Mouse (Mus musculus): ENCODE results near the gene Rfc1. TPM values are rescaled to one million over a fixed set of nuclear protein-coding genes. Genes with fewer than 3 reads are reported as not detected.

The Rfc1 gene
- total and polyA plus RNA-seq, 3 experiments = 50.2 to 2,723 (median 51.5) TPM

DNA sequence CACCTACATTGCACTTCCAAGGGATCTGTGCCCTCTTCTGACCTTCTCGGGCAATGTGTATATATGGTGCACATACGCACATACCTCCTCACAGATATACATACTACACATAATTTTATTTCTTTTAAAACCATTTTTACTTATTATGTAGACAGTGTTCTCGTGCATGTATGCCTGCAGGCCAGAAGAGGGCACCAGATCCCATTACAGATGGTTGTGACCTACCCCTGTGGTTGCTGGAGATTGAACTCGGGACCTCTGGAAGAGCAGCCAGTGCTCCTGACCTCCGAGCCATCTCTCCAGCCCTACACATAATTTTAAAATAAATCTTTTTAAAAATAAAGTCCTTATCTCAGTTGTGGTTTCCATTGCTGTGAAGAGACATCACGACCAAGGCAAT, 2.9 kb upstream of the Rfc1 start:
- no peak overlapping the region for H3K9ac ChIP-seq (ENCODE audit: control insufficient read depth, low read depth, low read length, poor library complexity, severe bottlenecking)
- DNase-seq (ENCODE audit: low read depth, low spot score) = peak; percentile 52
- H3K9me3 ChIP-seq (replicated peaks; ENCODE audit: insufficient read depth, low read length) = no peaks in the 10 kb centered on the region
- no peak overlapping the region for H3K4me3 ChIP-seq (ENCODE audit: control insufficient read depth in 1 of 2, insufficient read depth in 1 of 2, low read depth in 2 of 2, low read length in 2 of 2)
- no peak overlapping the region for H3K27ac ChIP-seq (ENCODE audit: control insufficient read depth, low read depth, low read length)
- peaks cover 15% of the 10 kb centered on the region for H3K79me2 ChIP-seq (ENCODE audit: control insufficient read depth, insufficient read depth, low read length, poor library complexity)
- H3K27me3 ChIP-seq (ENCODE audit: control insufficient read depth in 1 of 2, insufficient read depth in 2 of 2, low read length in 2 of 2) = no peaks in the 10 kb centered on the region; a peak in 1 of 4 replicates
- H3K4me1 ChIP-seq (ENCODE audit: control insufficient read depth in 1 of 2, insufficient read depth in 2 of 2, low read length in 2 of 2) = peaks cover 0 to 12% of the 10 kb centered on the region in 2 experiments; a peak in 2 of 4 replicates
- no peak for TF ChIP-seq KAT2A (conservative IDR thresholded peaks at IDR 0.05; ENCODE audit: low read depth, low read length)
- no peak for TF ChIP-seq ZNF384 (IDR thresholded peaks at IDR 0.05; ENCODE audit: low read depth, low read length)
- TF ChIP-seq MYC (IDR thresholded peaks at IDR 0.05; ENCODE audit: low read depth, low read length) = 0 out of 2 replicates have a peak, but pooled peaks have one; percentile 51
- no peak for TF ChIP-seq POLR2AphosphoS2 (IDR thresholded peaks at IDR 0.05; ENCODE audit: low read length)
- no peak for TF ChIP-seq MAZ (IDR thresholded peaks at IDR 0.05; ENCODE audit: low read depth, low read length)
- no peak for TF ChIP-seq BHLHE40 (IDR thresholded peaks at IDR 0.05; ENCODE audit: borderline replicate concordance, low read depth, low read length)
- no peak for TF ChIP-seq GATA1 (IDR thresholded peaks at IDR 0.05; ENCODE audit: low read depth, low read length)
- TF ChIP-seq UBTF (IDR thresholded peaks at IDR 0.05; ENCODE audit: borderline replicate concordance, insufficient read depth, low read depth, low read length) = no peak
- TF ChIP-seq MAFK (IDR thresholded peaks at IDR 0.05; ENCODE audit: borderline replicate concordance, low read depth, low read length) = no peak
- TF ChIP-seq MAX (IDR thresholded peaks at IDR 0.05; ENCODE audit: low read length) = no peak
- TF ChIP-seq USF1 (IDR thresholded peaks at IDR 0.05; ENCODE audit: low read depth, low read length) = no peak
- no peak for TF ChIP-seq NELFE (IDR thresholded peaks at IDR 0.05; ENCODE audit: low read depth, low read length)
- no peak for TF ChIP-seq ETS1 (IDR thresholded peaks at IDR 0.05; ENCODE audit: low read depth, low read length)
- TF ChIP-seq TAL1 (IDR thresholded peaks at IDR 0.05; ENCODE audit: low read length) = no peak
- no peak for TF ChIP-seq HCFC1 (IDR thresholded peaks at IDR 0.05; ENCODE audit: low read depth, low read length)
- TF ChIP-seq POLR2AphosphoS5 (IDR thresholded peaks at IDR 0.05; ENCODE audit: borderline replicate concordance, low read depth, low read length) = no peak
- TF ChIP-seq TBP (IDR thresholded peaks at IDR 0.05; ENCODE audit: low read depth, low read length) = no peak
- TF ChIP-seq ZKSCAN1 (IDR thresholded peaks at IDR 0.05; ENCODE audit: low read depth, low read length) = no peak
- no peak for TF ChIP-seq USF2 (IDR thresholded peaks at IDR 0.05; ENCODE audit: borderline replicate concordance in 1 of 2, insufficient read depth in 1 of 2, low read depth in 1 of 2, low read length in 2 of 2)
- TF ChIP-seq SIN3A (IDR thresholded peaks at IDR 0.05; ENCODE audit: low read length) = no peak
- TF ChIP-seq CHD1 (IDR thresholded peaks at IDR 0.05; ENCODE audit: low read depth, low read length) = no peak
- TF ChIP-seq POLR2A (IDR thresholded peaks at IDR 0.05; ENCODE audit: control insufficient read depth in 1 of 2, insufficient read depth in 1 of 2, low read depth in 1 of 2, low read length in 2 of 2, poor library complexity in 1 of 2) = no peak
- no peak for TF ChIP-seq NRF1 (IDR thresholded peaks at IDR 0.05; ENCODE audit: insufficient read depth, low read depth, low read length, poor library complexity, severe bottlenecking)
- TF ChIP-seq MXI1 (IDR thresholded peaks at IDR 0.05; ENCODE audit: low read depth, low read length) = 0 out of 2 replicates have a peak, but pooled peaks have one; percentile 22
- peak; percentile 55 to 62 (median 58) for TF ChIP-seq CTCF (IDR thresholded peaks at IDR 0.05 in 2 of 3, conservative IDR thresholded peaks at IDR 0.05 in 1 of 3; ENCODE audit: control insufficient read depth in 1 of 3, insufficient read depth in 1 of 3, low read depth in 2 of 3, low read length in 3 of 3, poor library complexity in 1 of 3, severe bottlenecking in 1 of 3)
- no peak for TF ChIP-seq MEF2A (IDR thresholded peaks at IDR 0.05; ENCODE audit: extremely low read depth, insufficient replicate concordance, low read depth, low read length, poor library complexity, severe bottlenecking)
- no peak for TF ChIP-seq JUND (IDR thresholded peaks at IDR 0.05; ENCODE audit: low read depth, low read length)
- no peak for TF ChIP-seq EP300 (IDR thresholded peaks at IDR 0.05; ENCODE audit: low read depth in 1 of 2, low read length in 2 of 2)
- TF ChIP-seq ZMIZ1 (IDR thresholded peaks at IDR 0.05; ENCODE audit: low read depth, low read length) = no peak
- TF ChIP-seq RAD21 (IDR thresholded peaks at IDR 0.05; ENCODE audit: low read depth, low read length) = peak; percentile 42
- TF ChIP-seq E2F4 (IDR thresholded peaks at IDR 0.05; ENCODE audit: borderline replicate concordance, low read depth, low read length) = no peak
- no peak for TF ChIP-seq ELF1 (IDR thresholded peaks at IDR 0.05; ENCODE audit: low read depth, low read length)
- TF ChIP-seq SMC3 (IDR thresholded peaks at IDR 0.05; ENCODE audit: low read depth, low read length) = peak; percentile 38
- TF ChIP-seq RCOR1 (IDR thresholded peaks at IDR 0.05; ENCODE audit: low read depth, low read length) = no peak
- no peak for TF ChIP-seq CHD2 (IDR thresholded peaks at IDR 0.05; ENCODE audit: low read length)
- TF ChIP-seq TCF12 (IDR thresholded peaks at IDR 0.05; ENCODE audit: low read depth, low read length) = no peak
- TF ChIP-seq GABPA (IDR thresholded peaks at IDR 0.05; ENCODE audit: low read depth, low read length) = no peak
- peaks cover 0 to 16% of the 10 kb centered on the region in 2 experiments; a peak in 2 of 4 replicates for H3K36me3 ChIP-seq (ENCODE audit: control insufficient read depth in 1 of 2, insufficient read depth in 2 of 2, low read length in 2 of 2)
